Mouse (Mus musculus) Muller cell, postnatal 12 days (primary cell): ENCODE measurements at regions not wholly inside any gene's neighbourhood (a gene's known extent, or its start where the extent isn't known, plus 50 kb on each side); places are given as distances from the start of the nearest gene placed in this dataset.
A peak's percentile ranks its signal among the peaks of the same experiment; 100 is the strongest.

ENCODE experiments used
- DNase-seq: peaks from one replicate; pipeline ENCODE4 v3.0.0-alpha.2; 2015; ENCODE audit errors: inconsistent ontology term

DNA sequence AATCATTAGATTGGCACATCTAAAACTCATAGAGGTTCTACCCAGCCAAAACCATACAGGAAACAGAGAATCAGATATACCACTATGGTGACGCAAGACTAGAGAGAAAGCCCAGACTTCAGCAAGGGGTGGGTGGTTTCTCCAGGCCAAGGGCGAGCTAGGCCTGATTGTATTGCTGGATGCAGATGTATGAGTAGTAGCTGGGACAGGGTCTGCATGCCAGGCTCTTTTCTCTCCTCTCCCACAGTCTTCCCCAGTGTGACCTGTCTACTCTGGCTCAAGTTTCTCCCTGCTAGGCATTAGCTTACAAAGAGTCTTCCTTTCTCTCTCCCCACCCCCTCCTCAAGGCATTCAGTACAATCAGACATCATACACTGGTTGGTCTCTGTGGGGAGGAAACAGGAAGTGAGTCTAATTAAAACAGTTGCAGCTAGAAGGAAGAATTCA lies 181.8 kb upstream of the Sesn3 start:
- DNase-seq = peak; percentile 46

DNA sequence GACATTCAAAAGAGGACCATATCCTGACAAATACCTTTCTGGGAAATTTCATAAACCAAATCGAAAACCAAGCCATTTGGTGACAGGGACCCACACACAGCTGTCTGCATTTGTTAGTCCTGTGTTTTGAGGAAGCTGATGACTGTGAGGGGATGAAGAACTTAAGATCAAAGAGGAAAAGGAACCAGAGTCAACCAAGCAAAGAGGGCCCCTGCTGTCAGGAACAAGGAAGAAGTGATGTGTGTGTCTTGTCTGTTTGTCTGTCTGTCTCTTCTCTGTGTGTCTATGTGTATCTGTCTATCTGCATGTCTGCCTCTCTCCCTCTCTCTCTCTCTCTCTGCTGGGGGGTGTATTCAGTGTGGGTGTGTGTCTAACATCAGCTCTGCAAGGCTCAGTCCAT lies 171.3 kb upstream of the Sesn3 start:
- no peak for DNase-seq

DNA sequence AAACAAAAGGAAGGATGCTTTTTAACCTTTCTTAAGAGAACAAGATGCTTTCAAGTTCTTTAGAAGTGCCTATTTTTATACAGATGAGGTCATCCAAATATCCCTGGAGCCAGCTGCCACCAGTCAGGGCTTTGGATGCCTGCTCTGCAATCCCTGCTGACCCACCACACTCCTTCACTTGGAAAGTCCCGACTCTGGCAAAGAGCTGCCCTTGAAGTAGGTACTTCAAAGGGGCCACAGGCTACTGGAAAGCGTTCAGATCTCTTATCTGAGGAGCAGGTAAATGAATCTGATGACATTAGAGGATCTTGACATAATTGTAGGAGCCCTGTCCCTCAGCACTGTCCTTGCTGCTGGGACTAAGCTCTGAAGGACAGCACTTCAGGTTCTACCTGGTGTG lies 169.9 kb upstream of the Sesn3 start:
- no peak for DNase-seq

DNA sequence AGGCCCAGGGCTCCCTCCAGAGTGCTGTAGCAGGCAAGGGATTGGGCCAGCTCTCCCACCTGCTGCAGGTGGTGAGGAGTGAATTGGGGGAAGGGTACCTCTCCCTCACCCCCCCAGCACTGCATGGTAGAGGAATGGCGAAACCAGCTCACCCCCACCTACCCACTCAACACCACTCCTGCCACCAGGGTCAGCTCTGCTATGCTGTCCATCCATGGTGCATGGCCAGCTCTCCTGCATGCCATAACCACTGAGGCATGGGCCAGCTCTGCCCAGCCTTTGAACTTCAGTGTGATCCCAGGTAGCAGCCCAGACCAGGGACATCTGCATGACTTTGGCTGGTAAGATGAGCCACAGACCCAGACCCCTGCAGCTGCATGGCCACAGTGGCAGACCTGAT lies 168.5 kb upstream of the Sesn3 start:
- DNase-seq = no peak

DNA sequence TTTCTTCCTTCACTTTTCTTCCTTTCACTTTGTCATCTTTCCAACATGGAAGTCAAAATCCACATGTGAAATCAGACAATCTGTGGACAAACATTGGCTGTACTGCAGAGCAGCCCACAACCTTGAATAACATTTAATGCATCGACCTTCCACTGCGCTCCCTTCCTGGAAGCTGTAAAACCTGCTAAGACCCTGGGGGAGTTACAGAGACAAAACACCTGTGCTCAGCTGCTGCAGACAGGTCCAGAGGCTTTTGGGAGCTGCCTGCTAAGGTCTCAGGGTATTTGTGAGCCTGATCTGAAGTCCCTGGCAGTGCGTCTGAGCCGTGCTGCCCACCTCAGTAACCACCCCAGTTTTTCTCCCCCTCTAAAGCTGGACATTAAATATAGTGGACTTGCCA lies 166.1 kb upstream of the Sesn3 start:
- no peak for DNase-seq

DNA sequence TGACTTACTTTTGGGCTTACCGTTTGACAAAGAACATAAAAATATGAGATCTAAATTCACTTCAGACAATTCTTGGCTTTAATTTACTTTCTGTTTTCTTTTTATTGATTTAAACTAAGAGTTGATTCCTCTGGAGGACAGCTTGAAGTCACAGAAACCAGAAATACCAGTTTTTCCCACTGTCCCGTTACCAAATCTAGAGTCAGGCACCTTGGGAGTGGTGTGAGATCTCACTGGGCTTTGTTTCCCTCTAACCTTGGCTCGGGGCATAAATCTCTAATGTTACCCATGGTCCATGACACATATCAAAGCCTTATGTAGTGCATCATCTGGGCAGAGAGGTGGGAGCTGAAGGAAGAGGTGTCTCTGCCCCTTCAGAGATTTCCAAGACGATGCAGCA lies 165.4 kb upstream of the Sesn3 start:
- DNase-seq = no peak

DNA sequence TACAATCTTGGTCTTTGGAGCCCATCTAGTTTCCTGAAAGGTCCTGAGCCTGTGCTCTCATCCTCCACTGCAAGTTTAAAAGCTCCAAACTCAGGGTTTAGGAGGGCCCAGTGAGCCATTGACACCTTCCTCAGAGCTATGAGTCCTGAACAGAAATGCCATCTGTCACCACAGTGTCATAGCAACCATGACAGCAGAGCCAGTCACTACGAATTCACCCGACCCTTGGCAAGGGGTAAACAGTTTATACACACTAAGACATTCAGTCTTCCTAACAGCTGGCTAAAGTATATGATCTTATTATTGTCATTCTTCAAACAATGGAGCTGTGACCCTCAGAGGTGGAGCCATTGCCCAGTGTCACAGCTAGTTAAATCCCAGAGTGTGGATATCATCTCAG lies 163.2 kb upstream of the Sesn3 start:
- no peak for DNase-seq

DNA sequence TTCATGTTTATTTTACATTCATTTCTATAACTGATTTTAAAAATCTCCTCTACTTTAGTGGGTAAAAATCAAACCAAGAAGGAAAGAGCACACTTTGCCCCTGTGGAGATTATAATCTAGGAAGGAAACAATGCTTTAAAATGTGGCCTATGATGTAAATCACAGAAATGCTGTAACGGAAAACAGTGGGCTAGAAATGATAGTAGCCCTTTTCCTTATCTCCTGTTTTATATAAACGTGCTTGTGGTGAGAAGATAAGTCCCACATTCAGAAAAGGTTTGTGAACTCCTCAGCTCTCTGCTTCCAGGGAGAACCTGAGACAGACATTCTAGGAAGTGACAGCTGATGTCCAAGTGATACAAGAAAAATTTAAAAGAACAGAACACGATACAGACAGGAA lies 159.3 kb upstream of the Sesn3 start:
- DNase-seq = no peak

DNA sequence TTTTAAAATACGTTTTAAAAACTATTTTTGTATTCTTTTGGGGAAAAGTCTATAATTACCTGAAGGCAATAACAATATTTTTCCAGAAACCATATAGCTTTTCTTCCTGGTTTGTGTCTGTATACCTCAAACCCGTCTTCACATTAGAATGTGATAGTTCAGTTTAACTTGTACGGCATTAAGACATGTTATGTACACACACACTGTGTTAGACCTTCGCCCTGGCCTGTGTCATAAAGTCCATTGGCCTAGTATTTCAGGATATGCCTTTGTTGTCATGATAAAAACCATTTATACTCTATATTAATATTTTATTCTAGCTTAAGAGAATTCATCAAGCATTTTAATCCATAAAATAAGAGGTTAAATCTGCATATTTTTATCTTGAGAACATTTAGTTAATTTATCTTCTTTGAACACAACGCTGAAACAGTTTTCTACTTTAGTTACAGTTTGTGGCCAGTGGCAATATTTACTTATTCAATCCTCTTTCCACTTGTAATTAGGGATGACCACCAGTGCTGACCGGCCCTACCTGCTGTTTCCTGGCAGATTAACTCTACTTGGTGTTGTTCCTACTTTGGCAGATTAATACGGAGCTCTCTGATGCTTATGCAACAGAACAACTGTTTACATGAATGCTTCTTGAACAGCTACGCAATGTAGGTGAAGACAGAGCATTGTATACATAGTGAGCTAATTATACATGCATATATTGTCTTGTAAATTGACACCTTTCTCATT lies 158.6 kb upstream of the Sesn3 start:
- no peak for DNase-seq

DNA sequence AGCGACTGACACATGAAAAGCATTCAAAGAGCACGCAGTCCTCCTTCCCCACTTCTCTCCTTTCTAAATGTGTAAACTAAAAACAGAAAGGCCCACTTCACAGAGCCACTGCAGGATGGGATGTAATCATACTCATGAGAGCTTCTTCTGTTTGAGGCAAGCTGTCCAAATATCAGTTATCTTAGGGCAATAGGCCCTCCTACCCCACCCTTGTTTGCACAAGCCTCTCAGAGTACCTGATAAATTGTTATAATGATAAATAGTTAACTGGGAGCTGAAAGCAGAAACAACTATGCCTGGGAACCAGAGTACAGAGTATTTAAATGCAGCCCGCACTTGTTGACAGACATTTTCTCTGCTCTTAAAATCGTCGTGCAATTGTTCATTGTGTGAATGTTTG lies 141.5 kb upstream of the Sesn3 start:
- DNase-seq = no peak

DNA sequence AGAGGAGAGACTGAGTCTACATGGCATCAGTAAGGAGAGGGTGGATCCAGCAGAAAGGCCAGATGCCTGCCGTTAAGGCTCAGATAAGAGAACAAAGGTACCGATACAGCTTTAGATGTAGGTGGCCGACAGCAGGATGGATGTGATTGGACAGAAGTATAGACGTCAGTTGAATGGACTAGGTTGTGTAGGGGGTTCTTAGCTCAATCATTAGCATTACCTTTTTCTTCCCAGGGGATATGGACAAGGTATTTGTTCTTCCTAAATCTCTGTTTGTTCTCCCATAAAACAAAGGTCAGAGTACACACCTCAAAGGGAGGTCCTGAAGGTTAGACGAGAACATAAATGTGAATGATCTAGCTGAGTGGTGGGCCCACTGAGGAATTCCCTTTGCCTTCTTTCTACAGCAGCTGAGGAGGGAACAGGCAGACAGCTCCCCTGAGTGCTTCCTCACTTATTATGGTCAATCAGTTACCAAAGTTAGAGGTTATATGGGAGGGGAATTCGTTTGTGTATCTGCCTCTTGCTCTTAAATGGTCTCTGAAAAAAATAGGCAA lies 139.9 kb upstream of the Sesn3 start:
- DNase-seq = no peak

DNA sequence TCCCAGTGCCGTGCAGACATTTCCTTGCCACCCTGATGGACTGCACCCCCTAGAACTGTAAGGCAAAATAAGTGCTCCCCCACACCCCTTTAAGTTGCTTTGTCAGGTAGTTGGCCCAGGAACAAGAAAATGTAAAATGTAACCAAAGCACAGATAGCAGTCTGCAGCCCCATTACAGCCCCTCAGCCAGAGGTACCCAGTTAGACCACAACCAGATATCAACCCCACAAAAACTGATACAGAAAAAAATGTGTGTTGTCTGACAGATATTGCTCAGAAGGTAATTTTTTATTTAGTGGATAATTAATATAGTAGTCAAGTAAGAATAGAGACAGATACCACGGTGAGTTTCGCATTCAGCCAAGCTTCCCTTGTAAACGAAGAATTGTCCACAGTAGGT lies 133.5 kb upstream of the Sesn3 start:
- DNase-seq = no peak

DNA sequence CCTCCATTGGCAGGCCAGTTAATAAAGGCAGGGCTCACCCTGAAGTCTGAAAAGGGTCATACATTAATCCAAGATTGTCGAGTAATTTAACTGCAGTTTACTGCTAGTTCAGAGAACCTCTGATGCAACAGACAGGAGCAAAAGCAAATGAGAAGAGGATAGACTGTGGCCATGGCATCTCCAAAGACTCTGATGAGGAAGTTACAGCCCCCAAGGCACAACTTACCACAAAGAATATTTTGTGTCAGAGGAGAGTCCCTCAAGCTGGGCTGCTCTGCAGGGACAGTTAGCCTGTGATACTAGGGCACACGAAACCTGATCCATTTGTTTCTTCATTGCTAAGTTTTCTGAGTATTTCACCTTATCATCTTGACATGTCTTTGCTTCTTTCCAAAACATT lies 130.9 kb upstream of the Sesn3 start:
- DNase-seq = no peak

DNA sequence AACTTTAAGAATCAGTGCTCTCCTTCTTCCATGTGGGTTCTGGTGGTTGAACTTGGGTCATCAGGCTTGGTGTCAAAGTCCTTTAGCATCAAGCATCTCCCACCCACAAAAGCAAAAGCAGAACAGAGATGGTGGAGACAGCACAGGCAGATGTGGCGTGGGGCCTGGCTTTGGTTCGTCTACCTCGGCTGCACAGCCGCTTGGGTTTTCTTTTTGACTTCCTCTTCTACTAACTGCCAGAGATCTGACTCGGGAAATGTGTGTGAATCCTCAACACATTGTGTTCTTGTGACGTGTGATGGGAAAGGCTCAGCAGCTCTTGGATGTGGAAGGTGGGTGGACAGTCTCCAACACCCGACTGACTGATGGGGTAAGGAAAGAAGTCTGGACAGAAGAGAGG lies 127.8 kb upstream of the Sesn3 start:
- DNase-seq = no peak

DNA sequence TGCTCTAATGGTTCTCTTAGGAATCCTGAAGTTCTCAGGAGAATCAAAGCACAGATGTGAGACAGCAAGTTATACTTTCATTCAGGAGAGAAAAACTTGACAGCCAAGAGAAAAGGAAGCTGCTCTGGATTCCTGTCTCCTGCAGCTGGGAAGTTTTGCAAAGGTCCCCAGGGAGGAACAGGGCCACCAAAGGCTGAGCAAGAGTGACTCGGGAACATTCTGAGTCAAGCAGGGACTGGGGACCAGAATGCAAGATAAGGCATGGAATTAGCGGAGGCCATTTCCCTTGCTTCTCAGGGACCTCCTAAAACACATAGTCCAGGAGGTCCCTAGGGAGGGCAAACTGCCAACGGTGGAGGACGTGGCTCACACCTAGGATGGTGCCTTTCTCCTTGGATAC lies 127.1 kb upstream of the Sesn3 start:
- DNase-seq = no peak

DNA sequence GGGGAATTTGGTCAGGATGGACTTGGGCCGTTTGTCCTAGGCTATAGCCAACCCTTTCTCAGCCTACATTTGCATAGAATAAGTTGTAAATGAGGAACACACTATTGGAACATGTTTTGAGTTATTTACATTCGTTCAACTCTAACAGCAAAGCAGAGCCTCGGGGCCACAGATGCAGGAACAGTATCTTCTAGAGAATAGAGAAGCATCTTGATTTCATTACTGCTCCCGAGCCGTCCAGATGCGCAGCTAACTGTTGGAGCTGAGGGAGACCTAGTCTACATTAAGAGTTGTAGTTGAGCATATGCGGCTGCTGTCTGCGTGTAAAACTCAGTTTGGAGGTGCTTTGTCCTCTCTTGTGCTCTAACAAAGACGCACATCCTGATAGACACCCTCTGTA lies 124.6 kb upstream of the Sesn3 start:
- no peak for DNase-seq

DNA sequence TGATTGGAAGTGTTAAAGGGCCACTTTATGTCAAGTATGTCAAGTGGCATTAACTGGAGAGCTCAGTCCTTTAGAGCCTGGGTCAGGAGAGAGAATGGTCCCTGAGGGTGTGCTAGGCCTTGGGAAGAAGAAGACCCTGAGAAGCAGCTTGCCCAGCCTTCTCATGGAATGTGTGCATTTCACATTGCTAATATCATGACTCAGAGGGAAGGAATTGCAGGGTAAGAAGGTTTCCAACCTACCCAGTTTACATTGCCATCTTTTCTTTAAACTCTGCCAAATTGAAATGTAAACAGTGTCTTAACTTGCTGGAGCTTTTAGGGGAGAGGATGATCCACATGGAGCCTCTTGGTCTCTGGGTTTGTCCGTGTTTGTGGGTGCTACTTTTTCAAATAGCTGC lies 117.9 kb upstream of the Sesn3 start:
- peak; percentile 29 for DNase-seq

DNA sequence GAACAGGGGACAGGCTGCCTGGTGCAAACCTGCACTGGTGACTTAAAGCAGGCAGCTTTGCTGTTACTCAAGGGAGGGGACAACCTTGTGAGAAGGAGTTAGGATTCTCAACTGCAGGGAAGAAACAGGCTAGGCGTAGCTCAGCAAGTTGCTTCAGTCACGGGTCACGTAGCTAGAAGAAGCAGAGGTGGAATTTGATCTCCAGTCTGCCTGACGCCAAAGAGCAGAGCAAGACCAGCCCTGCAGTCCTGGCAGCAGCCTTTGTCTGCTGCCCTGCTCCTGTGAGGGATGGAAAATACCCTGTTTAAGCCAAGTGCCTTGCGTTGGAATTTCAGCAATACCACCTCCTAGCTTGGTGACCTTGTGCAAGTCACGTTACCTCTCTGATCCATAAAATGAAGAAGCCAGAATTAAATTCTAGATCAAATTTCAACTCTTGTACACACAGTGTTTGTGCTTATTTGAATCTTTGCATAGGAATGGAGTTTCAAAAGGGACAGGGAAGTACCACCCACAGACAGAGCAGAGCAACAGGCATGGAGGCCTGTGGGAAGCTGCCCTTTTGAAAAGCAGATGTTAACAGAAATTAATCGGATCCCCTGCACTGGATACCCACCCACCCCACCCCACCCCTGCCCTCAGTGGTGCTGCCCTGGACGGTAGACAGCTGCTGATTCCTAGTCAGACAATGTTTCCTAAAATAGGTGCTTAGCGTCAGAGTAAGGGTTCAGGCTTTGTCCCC lies 116.6 kb upstream of the Sesn3 start:
- no peak for DNase-seq

DNA sequence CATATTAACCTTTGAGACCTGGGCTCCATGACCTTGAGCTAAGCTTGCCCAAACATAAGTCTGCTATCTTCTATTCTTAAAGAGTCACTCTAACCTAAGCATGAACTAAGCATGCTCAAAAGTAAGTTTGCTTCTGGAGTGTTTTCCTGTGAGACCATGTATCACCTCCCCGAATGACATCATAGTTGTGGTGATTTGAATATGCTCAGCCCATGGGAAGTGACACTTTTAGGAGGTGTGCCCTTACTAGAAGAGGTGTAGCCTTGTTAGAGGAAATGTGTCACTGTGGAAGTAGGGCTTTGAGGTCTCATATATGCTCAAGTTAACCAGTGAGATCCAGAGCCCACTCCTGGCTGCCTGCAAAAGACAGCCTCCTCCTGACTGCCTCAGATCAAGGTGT lies 114.7 kb upstream of the Sesn3 start:
- no peak for DNase-seq

DNA sequence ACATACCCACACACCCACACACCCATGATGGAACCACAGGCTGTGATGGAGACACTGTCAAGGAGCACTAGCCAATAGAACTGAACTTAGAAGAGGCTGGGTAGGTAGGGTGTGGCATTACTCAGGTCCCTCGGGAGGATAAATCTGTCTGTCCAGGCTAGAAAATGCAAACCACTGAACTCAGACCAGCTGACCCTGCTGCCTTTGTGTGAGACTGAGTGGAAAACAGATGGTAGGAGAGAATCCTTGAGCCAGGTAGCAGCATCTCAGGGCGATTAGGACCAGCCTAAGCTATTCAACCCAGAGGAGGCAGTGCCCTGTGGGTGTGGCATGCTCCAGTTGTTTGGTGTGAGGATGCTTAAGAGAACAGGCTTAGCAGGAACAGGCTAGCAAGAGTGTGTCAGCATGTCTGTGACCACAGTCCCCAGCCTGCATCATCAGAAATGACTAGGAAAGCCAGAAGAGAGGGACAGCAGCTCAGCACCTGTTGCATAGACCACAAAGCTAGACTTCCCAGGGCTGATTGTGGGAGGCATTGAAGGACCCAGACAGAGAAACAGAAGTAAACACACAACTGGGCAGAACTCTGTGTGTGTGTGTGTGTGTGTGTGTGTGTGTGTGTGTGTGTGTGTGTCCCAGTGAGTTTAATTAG lies 103.2 kb upstream of the Sesn3 start:
- DNase-seq = no peak

DNA sequence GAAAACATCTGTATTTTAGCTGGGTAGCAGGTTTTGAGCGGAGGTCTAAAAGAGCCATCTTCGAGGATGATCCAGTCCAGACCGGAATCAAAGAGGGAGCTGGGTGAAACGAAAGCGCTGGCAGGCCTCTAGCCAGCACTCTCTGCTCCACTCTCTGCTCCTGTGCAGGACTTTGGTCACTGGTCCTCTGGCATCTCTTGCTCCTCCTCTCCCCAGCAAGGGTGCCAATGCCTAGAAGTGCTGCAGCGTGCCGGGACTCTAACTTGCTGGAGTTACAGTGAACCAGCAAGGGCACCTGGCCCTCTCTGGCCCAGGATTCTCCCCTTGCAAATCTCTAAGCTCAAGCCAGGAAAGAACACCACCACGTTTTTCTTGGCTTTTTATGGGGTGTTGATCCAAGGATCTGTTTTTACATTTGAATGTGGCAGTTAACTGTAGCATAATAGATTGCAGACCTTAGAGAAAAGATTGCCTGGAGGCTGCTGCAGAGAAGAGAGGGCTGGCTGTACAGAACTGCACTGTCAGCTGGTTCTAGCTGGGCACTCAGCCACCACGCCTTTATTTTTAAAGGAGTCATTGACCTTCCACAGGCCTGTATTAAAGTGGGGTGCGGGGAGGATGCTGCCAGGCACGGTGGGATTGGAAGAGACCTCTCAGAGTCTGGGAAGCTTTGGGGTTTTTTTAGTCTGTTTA lies 101.1 kb upstream of the Sesn3 start:
- DNase-seq = peak; percentile 57
